Mouse (Mus musculus) liver, embryonic 16.5 days (tissue): ENCODE data around the gene Med7. TPM values are rescaled to one million over a fixed set of nuclear protein-coding genes. Genes with fewer than 3 reads are reported as not detected.

Experiments used
- ATAC-seq: fragments of 200-750 bp; cut with Nextera tagmentation; 2 replicates; pipeline ENCODE4 v1.8.0; 2017; ENCODE audit warnings: low read depth, mild to moderate bottlenecking, moderate number of reproducible peaks, moderate library complexity
- H3K27ac ChIP-seq: fragments of 300-500 bp; sonication (generic); 2 replicates; pipeline ENCODE4 v1.5.1; 2014; ENCODE audit warnings: mild to moderate bottlenecking, low read length
- H3K27me3 ChIP-seq: fragments of 300-500 bp; sonication (generic); 2 replicates; pipeline ENCODE4 v1.6.1; 2014; ENCODE audit warnings: low read depth, low read length, mixed read lengths; ENCODE audit not compliant: control insufficient read depth, insufficient read depth
- H3K36me3 ChIP-seq: fragments of 300-500 bp; sonication (generic); 2 replicates; pipeline ENCODE4 v1.6.1; 2014; ENCODE audit warnings: mild to moderate bottlenecking; ENCODE audit not compliant: control insufficient read depth, insufficient read depth
- H3K4me1 ChIP-seq: fragments of 300-500 bp; sonication (generic); 2 replicates; pipeline ENCODE4 v1.6.1; 2014; ENCODE audit warnings: low read depth, low read length, mixed read lengths; ENCODE audit not compliant: control insufficient read depth
- H3K4me2 ChIP-seq: fragments of 300-500 bp; sonication (generic); 2 replicates; pipeline ENCODE4 v1.6.1; 2014; ENCODE audit warnings: low read depth, low read length, mixed read lengths
- H3K4me3 ChIP-seq: fragments of 300-500 bp; sonication (generic); 2 replicates; pipeline ENCODE4 v1.5.1; 2014; ENCODE audit warnings: low read depth, mild to moderate bottlenecking, low read length
- H3K9ac ChIP-seq: fragments of 300-500 bp; sonication (generic); 2 replicates; pipeline ENCODE4 v1.6.1; 2014; ENCODE audit warnings: low read depth, low read length
- H3K9me3 ChIP-seq: fragments of 300-500 bp; sonication (generic); replicated peaks from 2 replicates; pipeline ENCODE4 v1.6.1; 2016; ENCODE audit warnings: low read length; ENCODE audit not compliant: control insufficient read depth
- WGBS: fragments of 180-500 bp; shearing (Covaris S2); extraction: QIAGEN DNeasy Blood & Tissue Kit; methylation state at CpG from one replicate; pipeline ENCODE4 v1.1.7; 2014; ENCODE audit not compliant: insufficient replicate concordance; 5-methylcytosine and 5-hydroxymethylcytosine counted together
- polyA plus RNA-seq: library from polyadenylated mRNA; unstranded; fragments of >200 nt; fragmentation: Nextera tagmentation; extraction: Ambion mirVana; gene quantifications from 2 replicates; pipeline ENCODE4 v1.2.1, GENCODE M21; 2015

Med7 gene
- polyA plus RNA-seq, 1 experiment from 2014 or later, result 44.8 TPM

DNA sequence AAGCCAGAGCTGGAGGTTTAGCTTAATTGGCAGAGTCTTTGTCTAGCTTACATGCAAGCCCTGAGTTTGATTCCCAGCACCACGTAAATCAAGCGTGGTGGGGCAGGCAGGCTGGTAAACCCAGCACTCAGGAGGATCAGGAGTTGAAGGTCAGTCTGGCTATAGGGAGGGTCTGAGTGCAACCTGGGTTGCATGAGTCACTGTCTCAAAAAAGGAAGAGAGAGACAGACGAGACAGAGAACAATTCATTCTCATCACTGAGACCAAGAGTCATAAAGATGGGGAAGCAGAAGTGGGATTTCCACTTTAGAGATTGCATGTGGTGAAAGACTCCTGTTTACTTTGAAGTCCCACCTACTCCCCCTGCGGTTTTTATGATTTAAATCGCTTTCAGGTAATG is 24.6 kb downstream of the Med7 start:
- ATAC-seq, result no peak
- Histone ChIP-seq H3K27ac (no peak overlapping the region), H3K27me3 (no peaks in the 10 kb centered on the region), H3K4me3 (no peak overlapping the region), H3K36me3 (no peaks in the 10 kb centered on the region), H3K4me2 (no peak overlapping the region), H3K9me3 (no peaks in the 10 kb centered on the region), H3K4me1 (no peaks in the 10 kb centered on the region), H3K9ac (no peak overlapping the region)
- WGBS, result 45% methylated on average over 5 of the region's 5 CpGs

- WGBS, result 38% methylated on average over 5 of the region's 5 CpGs
- Histone ChIP-seq H3K4me3 (no peak overlapping the region), H3K4me1 (no peaks in the 10 kb centered on the region), H3K27me3 (no peaks in the 10 kb centered on the region), H3K9me3 (no peaks in the 10 kb centered on the region), H3K9ac (no peak overlapping the region), H3K27ac (no peak overlapping the region), H3K36me3 (no peaks in the 10 kb centered on the region), H3K4me2 (no peak overlapping the region)
- ATAC-seq, result no peak
These were observed 25.2 kb downstream of the Med7 start for GRCm38 (mm10) chr11:46461931-46462330.

GRCm38 (mm10) chr11:46466878-46467277 is 30.2 kb downstream of the Med7 start:
- Histone ChIP-seq H3K4me2 (no peak overlapping the region), H3K9me3 (no peaks in the 10 kb centered on the region), H3K4me1 (no peaks in the 10 kb centered on the region), H3K4me3 (no peak overlapping the region), H3K9ac (no peak overlapping the region), H3K27me3 (no peaks in the 10 kb centered on the region), H3K36me3 (no peaks in the 10 kb centered on the region), H3K27ac (no peak overlapping the region)
- ATAC-seq, result no peak
- WGBS, result 40% methylated on average over 2 of the region's 2 CpGs

GRCm38 (mm10) chr11:46474220-46474619 is 37.5 kb downstream of the Med7 start:
- Histone ChIP-seq H3K9ac (no peak overlapping the region), H3K4me3 (no peak overlapping the region), H3K9me3 (no peaks in the 10 kb centered on the region), H3K27ac (no peak overlapping the region), H3K4me1 (no peaks in the 10 kb centered on the region), H3K27me3 (no peaks in the 10 kb centered on the region), H3K36me3 (no peaks in the 10 kb centered on the region), H3K4me2 (no peak overlapping the region)
- 78% methylated on average over 4 of the region's 4 CpGs for WGBS
- no peak for ATAC-seq

GRCm38 (mm10) chr11:46479311-46479710 is 42.6 kb downstream of the Med7 start:
- Histone ChIP-seq H3K9me3 (no peaks in the 10 kb centered on the region), H3K36me3 (no peaks in the 10 kb centered on the region), H3K4me1 (no peaks in the 10 kb centered on the region), H3K4me2 (no peak overlapping the region), H3K9ac (no peak overlapping the region), H3K4me3 (no peak overlapping the region), H3K27me3 (no peaks in the 10 kb centered on the region), H3K27ac (no peak overlapping the region)
- 61% methylated on average over 9 of the region's 9 CpGs for WGBS
- no peak for ATAC-seq

GRCm38 (mm10) chr11:46480517-46480916 is 43.8 kb downstream of the Med7 start:
- Histone ChIP-seq H3K9me3 (no peaks in the 10 kb centered on the region), H3K4me1 (no peaks in the 10 kb centered on the region), H3K27me3 (no peaks in the 10 kb centered on the region), H3K4me2 (no peak overlapping the region), H3K36me3 (no peaks in the 10 kb centered on the region), H3K27ac (no peak overlapping the region), H3K4me3 (no peak overlapping the region), H3K9ac (no peak overlapping the region)
- 18% methylated on average over 7 of the region's 7 CpGs for WGBS
- peak; percentile 13; the same call in 1 of the 2 replicates for ATAC-seq

DNA sequence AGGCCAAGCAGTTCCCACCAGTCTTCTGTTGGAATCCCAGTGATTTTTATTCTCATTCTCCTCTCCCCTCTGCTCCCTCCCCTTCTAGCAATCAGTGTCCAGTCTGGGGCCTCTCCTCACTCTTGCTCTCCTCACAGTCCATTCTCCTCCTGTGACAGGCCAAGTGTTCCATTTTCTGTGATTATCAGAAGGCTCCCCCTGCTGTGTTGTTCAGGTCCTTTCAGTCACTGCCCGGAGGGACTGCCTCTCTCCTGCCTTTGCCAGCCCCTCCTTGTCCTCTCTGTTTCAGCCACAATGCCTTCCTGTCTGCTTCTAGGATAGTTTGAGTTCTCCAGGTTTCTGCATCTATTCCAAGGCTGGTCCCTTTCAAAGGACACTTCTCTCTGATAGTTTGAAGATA is 51.5 kb downstream of the Med7 start:
- Histone ChIP-seq H3K27me3 (no peaks in the 10 kb centered on the region), H3K4me3 (no peak overlapping the region), H3K9ac (no peak overlapping the region), H3K4me1 (no peaks in the 10 kb centered on the region), H3K4me2 (no peak overlapping the region), H3K27ac (no peak overlapping the region), H3K36me3 (no peaks in the 10 kb centered on the region), H3K9me3 (no peaks in the 10 kb centered on the region)
- 3% methylated on average over 1 of the region's 1 CpGs for WGBS
- no peak for ATAC-seq

GRCm38 (mm10) chr11:46488650-46489049 is 51.9 kb downstream of the Med7 start:
- H3K27me3 ChIP-seq, result no peaks in the 10 kb centered on the region
- H3K4me1 ChIP-seq, result no peaks in the 10 kb centered on the region
- no peak overlapping the region for H3K4me2 ChIP-seq
- ATAC-seq, result no peak
- H3K36me3 ChIP-seq, result no peaks in the 10 kb centered on the region
- no peaks in the 10 kb centered on the region for H3K9me3 ChIP-seq
- H3K4me3 ChIP-seq, result no peak overlapping the region
- 46% methylated on average over 2 of the region's 2 CpGs for WGBS
- no peak overlapping the region for H3K27ac ChIP-seq
- H3K9ac ChIP-seq, result no peak overlapping the region
